Mouse (Mus musculus) thymus, adult 2 months (tissue): ENCODE results near the gene Flii.

Experiments
- CTCF ChIP-seq: fragments of 200-500 bp; IDR thresholded peaks from 2 replicates; pipeline ENCODE4 v1.5.1; 2012; ENCODE audit warnings: mild to moderate bottlenecking, control low read depth, low read length, moderate library complexity, borderline replicate concordance; ENCODE audit not compliant: control insufficient read depth, poor library complexity, insufficient read depth; ENCODE audit errors: extremely low read depth
- POLR2A ChIP-seq: fragments of 200-500 bp; IDR thresholded peaks from 2 replicates; pipeline ENCODE4 v1.6.1; 2012; ENCODE audit warnings: mild to moderate bottlenecking, low read length, control low read depth, moderate library complexity; ENCODE audit not compliant: control insufficient read depth, poor library complexity, insufficient read depth; ENCODE audit errors: extremely low read depth

DNA sequence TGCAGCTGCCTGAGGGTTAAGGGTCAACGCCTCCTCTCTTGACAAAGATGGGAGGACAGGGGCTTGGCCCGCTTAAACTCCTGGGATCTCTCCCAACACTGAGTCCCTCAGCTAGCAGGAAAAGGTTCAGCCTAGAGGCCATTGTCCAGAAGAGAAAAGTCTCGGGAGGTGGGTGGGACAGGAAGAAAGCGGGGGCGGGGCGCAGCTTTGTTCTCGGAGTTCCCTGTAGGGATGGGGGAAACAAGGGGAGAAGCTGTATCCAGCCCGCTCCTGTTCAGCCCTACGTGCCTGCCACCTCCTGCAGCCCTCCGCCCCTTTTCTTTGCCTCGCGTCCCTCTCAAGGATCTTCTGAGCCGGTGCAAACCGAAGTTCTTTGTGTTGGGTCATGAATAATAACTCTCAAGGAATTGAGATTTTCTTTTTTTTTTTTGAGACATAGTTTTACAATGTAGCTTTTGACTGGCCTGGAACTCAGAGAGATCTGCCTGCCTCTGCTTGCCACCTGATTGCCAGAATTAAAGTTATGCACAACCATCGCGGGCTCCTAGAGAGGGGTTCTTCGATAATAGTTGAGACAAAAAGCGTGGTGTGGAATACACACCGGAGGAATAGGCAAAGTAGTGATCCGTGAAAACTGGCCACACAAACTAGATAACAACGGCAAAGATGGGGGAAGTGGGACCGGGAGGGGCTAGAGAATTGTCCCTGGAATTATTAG is 28.1 kb downstream of the Flii start:
- TF ChIP-seq CTCF (no peak), POLR2A (no peak)
